Mouse (Mus musculus): ENCODE data around the gene Rbms3. TPM values are rescaled to one million over a fixed set of nuclear protein-coding genes. Genes with fewer than 3 reads are reported as not detected.

Rbms3 gene
- polyA plus RNA-seq (2014; fragmentation: Nextera tagmentation; extraction: Ambion mirVana): 34.2 and 41.2 TPM in 2 replicates

DNA sequence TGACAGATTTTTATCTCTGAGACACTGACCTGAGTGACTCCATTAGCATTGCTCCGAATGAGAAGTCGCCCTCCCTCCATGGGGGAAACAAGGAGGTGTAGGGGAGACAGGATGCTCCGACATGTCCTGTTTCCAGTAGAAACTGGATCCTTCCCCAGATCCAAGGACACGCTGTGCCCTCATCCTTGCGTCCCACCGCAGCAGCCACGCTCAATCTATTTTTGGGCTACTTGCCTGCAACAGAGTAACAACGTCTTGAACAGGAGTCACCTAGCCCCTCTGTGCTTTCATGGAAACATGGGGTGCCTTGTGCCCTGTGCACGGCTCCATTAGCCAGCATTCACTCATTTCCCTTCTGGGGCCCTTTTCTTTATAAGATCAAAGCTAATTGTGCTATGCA lies at the start of gene Rbms3:
Gene Rbms3, minus strand, starts transcription at position 143 of the 400 bp plus-strand sequence.
- no peaks in the 10 kb centered on the region for H3K27me3 ChIP-seq (ENCODE audit: control insufficient read depth, insufficient read depth, low read length)
- H3K4me1 ChIP-seq (ENCODE audit: control insufficient read depth, insufficient read depth, low read length): no peaks in the 10 kb centered on the region
- 64% methylated on average over 9 of the region's 9 CpGs for WGBS (ENCODE audit: insufficient replicate concordance)
- no peaks in the 10 kb centered on the region; the same call in 1 of the 2 replicates for H3K9me3 ChIP-seq (replicated peaks; ENCODE audit: control insufficient read depth, low read length)
- no peak for ATAC-seq (replicated peaks; ENCODE audit: insufficient number of reproducible peaks, low FRiP score, low TSS enrichment)
- H3K4me3 ChIP-seq (ENCODE audit: low read depth, low read length): no peak within 1 kb of the TSS
- H3K27ac ChIP-seq (ENCODE audit: low read depth, low read length): no peak within 1 kb of the TSS
- no peaks in the 10 kb centered on the region for H3K36me3 ChIP-seq (ENCODE audit: control insufficient read depth, insufficient read depth, low read length)
- no peak within 1 kb of the TSS for H3K9ac ChIP-seq (ENCODE audit: low read depth, low read length)
- H3K4me2 ChIP-seq: no peak within 1 kb of the TSS

DNA sequence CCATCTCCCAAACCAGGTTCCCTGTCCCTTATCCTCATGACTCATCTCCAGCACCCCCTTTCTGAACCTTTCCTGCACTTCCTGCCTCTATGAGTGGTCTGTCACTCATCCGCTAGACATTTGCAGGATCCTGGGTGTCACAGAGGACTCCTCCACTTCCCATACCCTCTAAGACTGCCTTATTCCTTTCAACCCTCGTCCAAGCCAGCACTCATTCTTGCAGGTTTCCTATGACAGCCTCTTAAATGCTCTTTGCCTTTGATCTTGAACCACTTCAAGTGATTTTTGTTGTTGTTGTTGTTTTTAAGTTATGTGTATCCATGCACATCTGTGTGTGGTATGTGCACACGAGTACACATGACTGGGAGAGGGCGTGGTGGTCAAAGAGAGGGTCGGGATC lies 43.6 kb upstream of the Rbms3 start:
- WGBS (ENCODE audit: insufficient replicate concordance): 77% methylated on average over 5 of the region's 5 CpGs
- Histone ChIP-seq H3K4me2 (no peak overlapping the region), H3K9me3 (replicated peaks; ENCODE audit: control insufficient read depth, low read length) (no peaks in the 10 kb centered on the region), H3K4me1 (ENCODE audit: control insufficient read depth, insufficient read depth, low read length) (0 out of 2 replicates have a peak, but pooled peaks cover 3% of the 10 kb centered on the region), H3K4me3 (ENCODE audit: low read depth, low read length) (no peak overlapping the region), H3K36me3 (ENCODE audit: control insufficient read depth, insufficient read depth, low read length) (no peaks in the 10 kb centered on the region), H3K27me3 (ENCODE audit: control insufficient read depth, insufficient read depth, low read length) (no peaks in the 10 kb centered on the region), H3K9ac (ENCODE audit: low read depth, low read length) (no peak overlapping the region), H3K27ac (ENCODE audit: low read depth, low read length) (no peak overlapping the region)
- no peak for ATAC-seq (replicated peaks; ENCODE audit: insufficient number of reproducible peaks, low FRiP score, low TSS enrichment)

DNA sequence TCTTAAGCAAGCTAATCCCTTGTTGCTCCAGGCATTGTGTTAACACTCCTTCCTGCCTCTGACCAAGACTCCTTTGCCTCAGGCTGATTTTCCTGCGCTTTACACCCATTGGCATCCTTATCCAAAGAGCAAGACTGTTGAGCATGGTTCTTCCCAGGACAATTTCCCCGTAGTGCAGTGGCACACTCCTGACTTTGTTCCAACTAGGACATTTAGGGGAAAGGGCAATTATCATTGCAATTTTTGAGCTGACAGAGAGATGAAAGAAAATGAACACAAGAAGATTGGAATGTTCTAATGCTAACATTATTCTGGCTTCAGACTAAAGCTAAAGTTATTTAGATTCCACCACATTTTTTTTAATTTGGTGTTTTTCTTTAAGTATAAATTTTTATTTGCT lies 24.9 kb upstream of the Rbms3 start:
- no peaks in the 10 kb centered on the region for H3K4me1 ChIP-seq (ENCODE audit: control insufficient read depth, insufficient read depth, low read length)
- 84% methylated on average over 2 of the region's 2 CpGs for WGBS (ENCODE audit: insufficient replicate concordance)
- no peak overlapping the region for H3K4me3 ChIP-seq (ENCODE audit: low read depth, low read length)
- H3K36me3 ChIP-seq (ENCODE audit: control insufficient read depth, insufficient read depth, low read length): no peaks in the 10 kb centered on the region
- H3K9me3 ChIP-seq (replicated peaks; ENCODE audit: control insufficient read depth, low read length): no peaks in the 10 kb centered on the region
- ATAC-seq (replicated peaks; ENCODE audit: insufficient number of reproducible peaks, low FRiP score, low TSS enrichment): no peak
- H3K9ac ChIP-seq (ENCODE audit: low read depth, low read length): no peak overlapping the region
- H3K27me3 ChIP-seq (ENCODE audit: control insufficient read depth, insufficient read depth, low read length): no peaks in the 10 kb centered on the region
- no peak overlapping the region for H3K4me2 ChIP-seq
- no peak overlapping the region for H3K27ac ChIP-seq (ENCODE audit: low read depth, low read length)

DNA sequence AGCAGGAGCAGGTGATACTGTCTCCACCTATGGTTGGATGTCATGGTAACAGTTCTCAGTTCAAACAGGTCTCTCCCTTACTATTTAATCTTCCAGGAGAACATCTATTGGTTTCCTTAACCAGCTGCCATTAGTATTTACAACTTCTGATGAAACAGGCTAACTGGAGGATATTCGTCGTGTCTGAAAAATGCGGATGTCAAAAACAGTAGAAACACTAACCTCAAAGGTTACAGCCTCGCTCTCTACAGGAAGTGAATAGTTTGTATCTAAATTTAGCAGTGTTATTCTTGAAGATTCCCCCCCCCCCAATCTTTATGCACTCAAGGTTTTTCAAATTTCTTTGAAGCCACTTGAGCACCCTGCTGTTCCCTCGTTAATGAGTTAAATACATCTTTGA lies 23.9 kb upstream of the Rbms3 start:
- Histone ChIP-seq H3K4me1 (ENCODE audit: control insufficient read depth, insufficient read depth, low read length) (no peaks in the 10 kb centered on the region), H3K9me3 (replicated peaks; ENCODE audit: control insufficient read depth, low read length) (no peaks in the 10 kb centered on the region), H3K4me2 (no peak overlapping the region), H3K4me3 (ENCODE audit: low read depth, low read length) (no peak overlapping the region), H3K27me3 (ENCODE audit: control insufficient read depth, insufficient read depth, low read length) (no peaks in the 10 kb centered on the region), H3K36me3 (ENCODE audit: control insufficient read depth, insufficient read depth, low read length) (no peaks in the 10 kb centered on the region), H3K27ac (ENCODE audit: low read depth, low read length) (no peak overlapping the region), H3K9ac (ENCODE audit: low read depth, low read length) (no peak overlapping the region)
- WGBS (ENCODE audit: insufficient replicate concordance): 61% methylated on average over 5 of the region's 5 CpGs
- ATAC-seq (replicated peaks; ENCODE audit: insufficient number of reproducible peaks, low FRiP score, low TSS enrichment): no peak

DNA sequence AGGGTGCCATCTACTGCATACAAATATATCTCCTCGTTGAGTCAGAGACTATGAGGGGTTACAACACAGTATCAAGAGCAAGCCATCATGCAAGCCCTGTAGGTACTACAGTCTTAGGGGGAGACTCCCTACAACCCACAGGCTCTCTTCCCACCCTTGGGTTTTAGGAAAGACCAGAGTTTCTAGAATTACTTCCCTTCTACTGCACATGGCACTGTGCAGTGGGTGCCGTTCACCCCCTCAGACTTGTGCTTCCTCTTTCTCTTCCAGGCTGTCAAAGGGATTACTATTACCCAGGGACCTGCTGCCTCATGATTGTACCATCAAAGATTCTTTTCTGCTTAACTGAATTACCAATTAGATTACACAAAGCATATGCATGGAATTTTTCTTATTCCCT lies 16.4 kb upstream of the Rbms3 start:
- Histone ChIP-seq H3K9ac (ENCODE audit: low read depth, low read length) (no peak overlapping the region), H3K36me3 (ENCODE audit: control insufficient read depth, insufficient read depth, low read length) (no peaks in the 10 kb centered on the region), H3K27ac (ENCODE audit: low read depth, low read length) (no peak overlapping the region), H3K9me3 (replicated peaks; ENCODE audit: control insufficient read depth, low read length) (no peaks in the 10 kb centered on the region), H3K4me2 (no peak overlapping the region), H3K4me3 (ENCODE audit: low read depth, low read length) (no peak overlapping the region), H3K27me3 (ENCODE audit: control insufficient read depth, insufficient read depth, low read length) (no peaks in the 10 kb centered on the region; the same call in 1 of the 2 replicates), H3K4me1 (ENCODE audit: control insufficient read depth, insufficient read depth, low read length) (no peaks in the 10 kb centered on the region)
- WGBS (ENCODE audit: insufficient replicate concordance): 84% methylated on average over 2 of the region's 2 CpGs
- ATAC-seq (replicated peaks; ENCODE audit: insufficient number of reproducible peaks, low FRiP score, low TSS enrichment): no peak

DNA sequence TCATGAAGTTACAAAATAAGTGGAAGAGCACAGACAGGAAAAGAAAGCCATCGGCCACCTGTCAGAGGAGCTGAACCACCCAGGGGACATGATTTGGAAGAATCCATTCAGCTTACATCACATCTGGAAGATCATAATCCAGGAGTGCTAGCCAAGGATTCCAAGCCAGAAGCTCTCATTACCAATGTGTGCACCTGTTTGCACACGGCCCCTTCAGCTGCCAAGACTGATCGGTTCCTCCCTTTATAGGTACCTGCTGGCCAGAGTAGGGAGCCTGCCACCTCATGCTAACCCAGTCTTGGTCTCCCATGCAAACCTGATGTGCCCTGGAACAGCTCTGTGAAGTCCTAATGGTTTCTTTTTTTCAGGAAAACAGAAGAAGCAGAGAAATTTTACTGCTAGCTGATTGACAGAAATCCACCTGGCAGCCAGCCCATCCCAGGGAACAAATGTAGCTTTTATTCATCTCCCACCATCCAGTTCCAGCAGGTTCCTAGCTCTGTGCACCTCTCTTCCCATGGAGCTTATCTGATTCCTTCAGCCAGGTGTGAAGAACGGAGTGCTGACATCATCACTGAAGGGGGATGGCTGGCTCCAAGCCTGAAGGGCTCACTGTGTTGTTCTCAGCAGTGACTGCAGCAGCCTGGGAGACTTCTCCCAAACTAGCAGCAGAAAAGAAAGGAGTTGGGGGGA lies 11.5 kb upstream of the Rbms3 start:
- Histone ChIP-seq H3K4me1 (ENCODE audit: control insufficient read depth, insufficient read depth, low read length) (no peaks in the 10 kb centered on the region), H3K9me3 (replicated peaks; ENCODE audit: control insufficient read depth, low read length) (no peaks in the 10 kb centered on the region), H3K27ac (ENCODE audit: low read depth, low read length) (no peak overlapping the region), H3K4me3 (ENCODE audit: low read depth, low read length) (no peak overlapping the region), H3K9ac (ENCODE audit: low read depth, low read length) (no peak overlapping the region), H3K4me2 (no peak overlapping the region), H3K36me3 (ENCODE audit: control insufficient read depth, insufficient read depth, low read length) (no peaks in the 10 kb centered on the region), H3K27me3 (ENCODE audit: control insufficient read depth, insufficient read depth, low read length) (no peaks in the 10 kb centered on the region; the same call in 1 of the 2 replicates)
- 83% methylated on average over 4 of the region's 4 CpGs for WGBS (ENCODE audit: insufficient replicate concordance)
- no peak for ATAC-seq (replicated peaks; ENCODE audit: insufficient number of reproducible peaks, low FRiP score, low TSS enrichment)

DNA sequence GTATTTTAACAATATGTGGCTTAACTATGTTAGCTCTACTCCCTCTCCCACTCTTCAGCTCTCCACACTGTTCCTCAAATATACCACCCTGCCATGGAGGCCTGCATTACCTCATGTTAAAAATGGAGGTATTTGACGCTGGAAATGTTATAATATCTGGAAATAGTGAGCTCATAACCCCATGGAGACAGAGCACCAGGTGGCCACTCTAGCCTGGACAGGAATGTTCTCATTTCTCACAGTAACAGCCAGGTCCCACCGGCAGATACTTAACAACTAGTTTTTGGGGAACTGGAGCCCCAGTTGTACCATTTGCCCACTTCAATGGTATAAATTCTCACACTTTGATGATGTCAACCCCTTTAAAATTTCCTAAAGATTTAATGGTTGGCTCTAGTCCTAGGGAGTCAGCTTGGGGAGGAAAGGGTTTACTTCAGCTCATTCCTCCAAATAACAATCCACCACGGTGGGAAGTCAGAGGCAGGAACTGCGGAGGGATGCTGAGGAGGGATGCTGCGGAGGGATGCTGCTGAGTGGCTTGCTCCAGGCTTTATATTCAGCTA lies 9.0 kb upstream of the Rbms3 start:
- no peaks in the 10 kb centered on the region for H3K4me1 ChIP-seq (ENCODE audit: control insufficient read depth, insufficient read depth, low read length)
- no peaks in the 10 kb centered on the region for H3K36me3 ChIP-seq (ENCODE audit: control insufficient read depth, insufficient read depth, low read length)
- H3K4me3 ChIP-seq (ENCODE audit: low read depth, low read length): no peak overlapping the region
- H3K27me3 ChIP-seq (ENCODE audit: control insufficient read depth, insufficient read depth, low read length): no peaks in the 10 kb centered on the region; the same call in 1 of the 2 replicates
- WGBS (ENCODE audit: insufficient replicate concordance): 81% methylated on average over 5 of the region's 5 CpGs
- H3K9ac ChIP-seq (ENCODE audit: low read depth, low read length): no peak overlapping the region
- no peak overlapping the region for H3K27ac ChIP-seq (ENCODE audit: low read depth, low read length)
- no peak for ATAC-seq (replicated peaks; ENCODE audit: insufficient number of reproducible peaks, low FRiP score, low TSS enrichment)
- no peaks in the 10 kb centered on the region for H3K9me3 ChIP-seq (replicated peaks; ENCODE audit: control insufficient read depth, low read length)
- H3K4me2 ChIP-seq: no peak overlapping the region

DNA sequence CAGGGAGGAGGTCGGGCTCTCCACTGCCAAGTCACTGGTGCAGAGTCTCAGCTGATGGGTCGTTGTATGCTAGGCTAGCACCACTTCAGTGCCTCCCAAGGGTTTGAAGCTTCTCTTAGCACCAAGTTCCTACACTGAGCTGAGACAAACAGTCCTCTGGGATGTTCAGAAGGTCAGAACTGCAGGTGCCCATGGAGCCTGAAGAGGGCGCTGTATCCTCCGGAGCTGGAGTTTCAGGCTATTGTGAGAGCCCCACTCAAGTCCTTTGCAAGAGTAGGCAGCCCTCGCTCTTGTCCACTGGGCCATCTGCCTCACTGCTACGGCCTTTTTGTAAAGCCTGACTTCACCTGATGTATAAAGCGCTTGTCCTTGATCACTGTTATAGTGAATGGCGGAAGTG lies 6.8 kb upstream of the Rbms3 start:
- 81% methylated on average over 8 of the region's 8 CpGs for WGBS (ENCODE audit: insufficient replicate concordance)
- H3K4me1 ChIP-seq (ENCODE audit: control insufficient read depth, insufficient read depth, low read length): no peaks in the 10 kb centered on the region
- H3K27me3 ChIP-seq (ENCODE audit: control insufficient read depth, insufficient read depth, low read length): no peaks in the 10 kb centered on the region; the same call in 1 of the 2 replicates
- no peaks in the 10 kb centered on the region for H3K9me3 ChIP-seq (replicated peaks; ENCODE audit: control insufficient read depth, low read length)
- H3K36me3 ChIP-seq (ENCODE audit: control insufficient read depth, insufficient read depth, low read length): no peaks in the 10 kb centered on the region
- H3K27ac ChIP-seq (ENCODE audit: low read depth, low read length): no peak overlapping the region
- no peak for ATAC-seq (replicated peaks; ENCODE audit: insufficient number of reproducible peaks, low FRiP score, low TSS enrichment)
- H3K4me2 ChIP-seq: no peak overlapping the region
- H3K9ac ChIP-seq (ENCODE audit: low read depth, low read length): no peak overlapping the region
- no peak overlapping the region for H3K4me3 ChIP-seq (ENCODE audit: low read depth, low read length)

DNA sequence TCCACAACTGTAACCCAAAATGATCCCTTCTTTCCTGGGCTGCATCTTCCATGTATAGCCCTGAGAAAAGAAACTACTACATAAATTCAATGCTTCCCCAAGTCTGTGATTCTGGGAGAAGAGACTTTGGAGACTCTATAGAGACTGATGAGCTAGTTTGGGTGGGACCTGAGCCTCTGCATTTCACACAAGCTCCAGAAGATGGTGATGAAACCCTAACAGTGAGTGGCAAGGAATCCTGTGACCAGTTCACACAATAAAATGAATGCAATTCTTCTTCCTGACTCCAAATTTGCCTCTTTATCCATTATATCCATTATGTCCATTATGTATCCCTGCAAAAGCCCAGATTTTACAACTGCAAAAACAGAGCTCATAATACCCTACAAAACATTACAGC lies 2.5 kb downstream of the Rbms3 start:
- Histone ChIP-seq H3K9ac (ENCODE audit: low read depth, low read length) (no peak overlapping the region), H3K9me3 (replicated peaks; ENCODE audit: control insufficient read depth, low read length) (no peaks in the 10 kb centered on the region; the same call in 1 of the 2 replicates)

More for the DNA sequence above, 2.5 kb downstream of the Rbms3 start:
- no peak for ATAC-seq (replicated peaks; ENCODE audit: insufficient number of reproducible peaks, low FRiP score, low TSS enrichment)
- no peak overlapping the region for H3K4me3 ChIP-seq (ENCODE audit: low read depth, low read length)
- no peaks in the 10 kb centered on the region for H3K27me3 ChIP-seq (ENCODE audit: control insufficient read depth, insufficient read depth, low read length)
- H3K27ac ChIP-seq (ENCODE audit: low read depth, low read length): no peak overlapping the region
- no peaks in the 10 kb centered on the region for H3K36me3 ChIP-seq (ENCODE audit: control insufficient read depth, insufficient read depth, low read length)
- H3K4me2 ChIP-seq: no peak overlapping the region
- no peaks in the 10 kb centered on the region for H3K4me1 ChIP-seq (ENCODE audit: control insufficient read depth, insufficient read depth, low read length)

Data from heart, embryonic 11.5 days (tissue).